Mouse (Mus musculus) heart, adult 8-10 months (tissue): ENCODE data around the gene Acbd6. TPM values are rescaled to one million over a fixed set of nuclear protein-coding genes. Genes with fewer than 3 reads are reported as not detected.

Experiments used
- DNase-seq: peaks from one replicate; pipeline ENCODE4 v3.0.0; 2022; ENCODE audit warnings: low spot score
- total RNA-seq, 4 experiments: library from RNA; stranded (reverse); gene quantifications; 2 replicates each; pipeline ENCODE4 v1.2.4; 2022

Gene Acbd6
- 10 to 100 TPM; 47.2 to 61.5 (median 56.7) TPM for total RNA-seq

DNA sequence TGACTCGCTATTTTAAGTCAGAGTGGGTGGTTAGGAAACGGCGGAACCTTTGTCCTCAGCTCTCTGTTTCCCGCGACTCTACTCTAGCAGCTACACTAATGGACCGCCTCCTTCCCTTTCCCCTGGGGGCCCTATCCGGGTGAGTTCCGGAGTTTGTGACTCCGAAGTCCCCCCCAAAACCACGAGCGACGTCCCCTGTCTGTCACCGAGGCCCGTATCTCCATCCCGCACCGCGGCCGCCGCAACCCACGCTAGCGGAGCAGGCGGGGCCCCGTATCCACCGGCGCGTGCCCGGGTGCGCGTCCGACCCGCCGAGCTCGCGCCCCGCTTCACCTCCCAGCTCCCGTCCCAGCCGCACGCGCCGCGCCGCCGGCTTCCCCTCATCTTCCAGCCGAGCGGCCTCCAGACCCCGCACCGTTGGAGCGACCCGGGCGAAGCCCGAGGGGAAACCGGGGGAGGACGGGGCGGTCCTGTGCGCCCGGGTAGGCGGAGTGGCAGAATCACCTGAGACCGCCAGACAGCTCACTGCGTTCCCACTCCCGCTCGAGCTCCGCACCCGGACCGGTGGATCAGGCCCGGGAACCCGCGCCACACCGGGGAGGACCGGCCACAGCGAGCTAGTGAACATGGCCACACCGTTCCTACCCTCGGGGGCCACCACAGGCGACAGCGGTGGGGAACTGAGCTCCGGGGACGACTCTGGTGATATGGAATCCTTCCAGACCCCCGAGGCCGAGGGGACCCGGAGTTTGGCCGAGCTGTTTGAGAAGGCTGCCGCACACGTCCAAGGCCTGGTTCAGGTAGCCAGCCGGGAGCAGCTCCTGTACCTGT is at the start of gene Acbd6:
Gene Acbd6 (plus strand): TSS at position 109 of the 831 bp plus-strand sequence.
- DNase-seq: peak; percentile 75

DNA sequence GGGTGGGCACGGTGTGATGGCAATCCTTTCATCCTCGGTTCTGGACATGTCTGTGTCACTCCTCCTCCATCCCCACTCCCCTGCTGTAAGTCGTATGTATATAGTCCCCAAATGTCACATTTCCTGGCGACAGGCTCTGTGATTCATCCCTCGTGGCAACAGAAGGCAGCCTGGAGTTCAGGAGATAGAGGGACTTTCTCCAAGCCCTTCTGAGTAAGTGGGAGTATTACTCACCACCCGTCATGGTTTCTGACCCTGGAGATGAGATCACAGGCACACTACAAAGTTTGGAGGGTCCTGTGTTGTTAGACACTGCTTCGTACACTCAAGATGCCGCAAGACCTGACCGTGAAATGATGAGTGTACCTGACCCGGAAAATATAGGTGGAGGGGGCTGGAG is 47.7 kb upstream of the Acbd6 start:
- DNase-seq: no peak

DNA sequence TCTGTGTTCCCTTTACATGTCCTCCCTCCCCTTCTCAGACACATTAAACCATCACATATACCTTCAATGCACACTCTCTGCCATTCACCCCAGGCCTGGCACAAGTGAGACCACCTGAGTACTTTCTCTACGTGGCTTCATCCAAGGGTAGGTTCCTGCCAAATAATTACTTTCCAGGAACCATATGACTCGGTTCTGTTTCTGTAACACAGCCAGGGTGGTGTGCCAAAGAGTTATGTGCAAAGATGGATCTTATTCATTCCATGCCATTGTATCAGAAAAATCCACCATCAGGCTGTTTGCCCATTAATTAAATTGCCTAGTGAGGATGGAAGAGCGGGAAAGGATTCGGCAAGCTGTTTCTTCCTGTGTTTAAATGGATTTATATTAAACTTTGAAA is 42.1 kb upstream of the Acbd6 start:
- no peak for DNase-seq

DNA sequence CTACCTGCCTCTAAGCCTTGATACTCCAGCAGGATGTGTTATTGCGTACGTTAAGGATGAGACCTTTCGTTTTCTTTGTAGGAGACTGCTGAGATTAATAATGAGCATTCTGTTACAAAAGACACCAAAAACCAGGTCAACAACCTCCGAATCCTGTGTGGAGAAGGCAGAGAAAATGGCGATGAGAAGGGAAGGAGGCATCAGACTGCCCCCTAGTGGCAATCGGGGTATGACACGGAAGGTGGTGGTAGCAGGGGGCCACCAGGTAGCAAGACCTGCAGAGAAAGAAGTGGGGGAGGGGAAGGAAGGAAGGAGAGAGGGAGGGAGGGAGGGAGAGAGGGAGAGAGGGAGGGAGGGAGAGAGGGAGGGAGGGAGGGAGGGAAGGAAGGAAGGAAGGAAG is 41.3 kb upstream of the Acbd6 start:
- no peak for DNase-seq

DNA sequence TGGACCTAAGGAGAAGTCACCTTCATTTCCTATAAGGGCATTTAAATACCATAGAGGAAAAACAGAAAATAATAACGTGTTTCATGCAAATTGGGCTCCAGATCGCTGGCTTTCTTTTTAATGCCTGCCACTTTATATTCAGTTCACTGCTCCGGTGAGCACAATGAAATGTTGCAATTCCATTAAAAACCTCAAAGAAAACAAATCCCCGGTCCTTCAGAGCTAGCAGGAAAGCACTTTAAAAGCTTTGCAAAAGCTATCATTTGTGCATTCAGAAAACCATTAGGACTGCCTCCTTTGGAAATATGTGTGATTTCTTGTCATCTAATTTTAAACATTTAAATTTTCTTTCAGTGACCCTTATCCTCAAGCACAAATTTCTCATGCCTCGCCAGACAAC is 40.9 kb upstream of the Acbd6 start:
- DNase-seq: no peak

DNA sequence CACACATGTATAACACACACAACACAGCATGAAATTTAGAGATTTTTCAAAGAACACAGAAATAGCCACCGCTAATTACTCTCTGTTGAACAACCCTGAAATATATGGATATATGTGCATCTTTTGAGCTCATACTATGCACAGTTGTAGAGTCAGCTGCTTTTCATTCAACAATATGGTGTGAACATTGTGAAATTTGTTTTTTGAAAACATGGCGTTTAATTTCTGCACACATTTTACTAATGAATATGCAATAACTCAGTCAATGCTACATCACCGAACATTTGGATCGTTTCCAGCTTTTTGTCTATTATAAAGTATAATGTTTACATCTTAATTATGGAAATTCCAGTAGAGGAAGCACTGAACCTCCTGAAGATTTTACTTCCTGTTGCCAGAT is 37.6 kb upstream of the Acbd6 start:
- DNase-seq: no peak

DNA sequence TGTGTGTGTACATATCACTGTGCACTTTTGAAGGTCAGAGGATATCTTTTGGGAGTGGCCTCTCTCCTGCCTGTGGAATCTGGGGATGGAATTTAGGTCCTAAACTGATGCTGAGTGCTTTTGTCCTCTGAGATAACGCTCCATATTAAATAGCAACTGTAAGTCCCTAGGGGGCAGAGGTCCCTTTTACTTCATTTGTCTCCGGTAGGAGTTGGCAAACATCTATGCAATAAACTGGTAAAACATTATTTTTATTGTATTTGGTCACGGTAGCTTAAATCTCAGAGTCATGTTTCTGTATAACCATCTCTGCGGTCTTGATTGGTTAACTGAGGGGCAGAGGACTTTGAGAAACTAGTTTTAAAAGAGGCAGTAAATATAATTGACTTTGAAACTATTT is 35.4 kb upstream of the Acbd6 start:
- DNase-seq: no peak

DNA sequence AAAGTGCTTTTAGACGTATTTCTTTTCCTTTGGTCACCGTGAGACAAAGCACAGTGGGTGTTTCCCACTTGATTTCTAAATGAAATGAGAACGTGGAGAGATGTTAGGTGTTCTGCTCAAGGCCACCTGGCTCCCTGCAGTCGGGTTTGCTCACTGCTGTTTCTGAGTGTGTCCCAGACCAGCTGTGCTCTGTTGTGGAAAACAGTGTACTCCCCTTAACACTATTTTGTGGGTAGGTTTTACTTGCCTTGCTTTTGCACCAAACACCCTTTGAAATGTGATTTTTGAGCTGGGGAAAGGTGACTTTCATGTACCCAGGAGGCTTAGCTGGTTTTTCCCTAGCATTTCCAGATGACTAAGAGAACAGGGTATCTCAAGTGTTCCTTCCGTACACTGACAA is 31.7 kb upstream of the Acbd6 start:
- no peak for DNase-seq

DNA sequence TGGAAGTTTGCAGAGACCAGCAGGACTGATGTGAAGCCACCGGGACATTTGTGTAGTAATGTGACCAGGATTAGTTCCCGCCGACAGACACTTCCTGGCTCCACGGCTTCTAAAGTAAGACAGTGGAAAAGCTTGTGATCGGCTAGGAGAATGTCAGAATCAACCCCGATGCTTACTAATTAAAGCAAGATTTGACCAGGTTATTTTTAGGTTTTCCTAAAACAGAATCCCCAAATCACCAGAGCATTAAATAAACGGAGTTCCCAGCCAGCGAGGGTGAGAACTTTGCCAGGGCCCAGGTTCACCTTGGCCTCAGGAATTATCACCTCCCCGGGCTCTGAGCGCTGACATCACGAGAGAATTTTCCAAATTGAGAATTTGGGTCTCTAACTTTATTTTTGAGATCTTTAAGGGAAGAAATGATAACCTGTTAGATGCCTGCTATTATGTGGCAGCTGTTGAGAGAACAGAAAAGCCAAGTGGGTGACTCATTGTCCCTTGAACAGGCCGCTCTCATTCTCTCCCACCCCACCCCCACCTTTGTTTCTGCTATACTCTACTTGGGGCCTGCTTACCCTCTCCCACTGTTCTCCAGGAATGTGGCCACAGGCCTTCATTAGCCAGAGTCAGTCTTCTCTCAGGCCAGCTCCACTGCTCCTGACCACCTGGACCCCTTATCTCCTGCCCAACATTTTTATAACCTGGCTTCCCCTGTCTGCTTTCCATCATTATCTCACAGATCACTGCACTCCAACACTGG is 30.7 kb upstream of the Acbd6 start:
- peak; percentile 46 for DNase-seq

DNA sequence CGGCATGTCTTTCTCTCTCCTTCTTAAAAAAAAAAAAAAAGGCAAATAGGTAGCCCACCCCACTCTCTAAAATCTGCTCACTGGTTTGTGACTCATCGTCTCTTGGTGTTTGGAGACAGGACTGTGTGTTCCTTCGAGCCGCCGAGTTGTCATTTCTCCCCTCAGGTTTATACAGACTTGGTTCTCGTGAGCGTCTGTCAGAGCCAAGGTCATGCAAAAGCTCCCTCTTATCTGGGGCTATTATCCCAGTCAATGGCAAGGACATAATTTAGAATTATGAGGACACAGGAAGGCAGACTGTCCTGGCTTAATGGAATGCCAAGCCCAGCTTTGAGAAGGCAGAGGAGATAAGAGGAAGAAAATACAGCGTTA is 30.1 kb upstream of the Acbd6 start:
- DNase-seq: no peak

DNA sequence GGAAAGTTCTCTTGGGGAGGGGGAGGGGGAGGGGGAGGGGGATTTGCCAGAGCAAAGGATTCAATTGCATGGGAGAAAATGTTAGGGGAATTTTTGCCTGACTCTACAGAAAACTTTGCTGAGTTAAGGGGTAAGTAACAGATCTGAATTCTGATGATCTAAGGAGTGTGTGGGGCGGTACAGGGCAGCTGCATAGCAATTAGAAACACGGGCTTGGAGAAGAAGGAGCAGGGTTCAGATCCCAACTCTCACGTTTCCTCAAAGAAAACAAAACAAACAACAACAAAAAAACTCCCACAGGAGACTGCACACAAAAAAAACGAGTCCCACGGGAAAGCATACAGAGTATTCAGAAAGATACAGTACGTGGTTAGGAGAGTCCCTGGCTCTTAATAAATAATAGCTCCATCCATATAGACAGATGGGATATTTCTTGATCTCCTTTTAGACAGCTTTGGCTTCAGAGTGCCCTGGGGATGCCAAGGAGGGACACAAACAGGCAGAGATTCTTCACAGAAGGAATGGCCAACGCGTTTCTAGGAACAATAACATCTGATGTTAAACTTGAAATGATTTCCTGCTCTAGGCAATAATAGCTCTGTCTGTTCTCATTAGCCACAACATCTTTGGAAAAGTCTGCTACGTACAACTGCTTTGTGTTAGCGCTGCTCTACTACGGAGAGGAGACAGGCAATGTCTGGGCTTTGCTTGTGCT is 29.4 kb upstream of the Acbd6 start:
- DNase-seq: no peak

DNA sequence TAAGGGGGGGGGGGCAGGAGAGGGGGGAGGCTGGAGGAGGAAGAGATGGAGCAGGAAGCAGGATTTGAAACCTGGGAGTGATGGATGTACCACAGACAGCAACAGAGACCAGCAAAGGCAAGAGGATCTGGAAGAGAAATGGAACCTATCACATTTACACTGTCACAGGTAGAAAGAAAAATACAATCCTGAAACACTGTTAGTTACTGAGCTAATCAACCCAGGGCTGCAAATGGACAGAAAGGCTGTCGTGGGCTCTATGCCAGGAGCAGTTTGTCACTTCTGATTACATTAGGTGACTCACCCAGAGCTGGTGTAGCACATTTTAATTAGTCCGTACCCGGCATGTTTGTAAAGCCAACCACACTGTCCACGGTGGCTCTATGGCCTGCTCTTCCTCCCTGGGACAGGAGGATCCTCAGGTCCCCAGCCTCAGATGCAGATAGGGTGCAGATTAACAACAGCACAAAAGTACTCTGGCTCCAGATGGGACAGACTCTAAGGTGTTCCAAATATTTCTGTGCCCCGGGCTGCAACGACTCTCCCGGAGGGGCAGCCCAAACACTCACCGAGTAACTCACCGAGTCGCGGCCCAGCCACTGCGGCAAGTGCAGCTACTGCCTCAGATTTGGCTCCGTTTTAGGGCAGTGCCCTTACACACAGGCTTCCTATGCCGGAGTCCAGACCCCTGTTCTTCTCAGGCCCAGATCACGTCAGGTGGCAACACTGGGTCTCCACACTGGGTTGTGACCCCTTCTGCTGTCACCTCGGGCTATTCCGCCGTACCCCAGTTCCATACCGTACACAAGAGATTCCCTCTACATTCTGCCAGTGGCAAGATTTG is 28.6 kb upstream of the Acbd6 start:
- DNase-seq: no peak

DNA sequence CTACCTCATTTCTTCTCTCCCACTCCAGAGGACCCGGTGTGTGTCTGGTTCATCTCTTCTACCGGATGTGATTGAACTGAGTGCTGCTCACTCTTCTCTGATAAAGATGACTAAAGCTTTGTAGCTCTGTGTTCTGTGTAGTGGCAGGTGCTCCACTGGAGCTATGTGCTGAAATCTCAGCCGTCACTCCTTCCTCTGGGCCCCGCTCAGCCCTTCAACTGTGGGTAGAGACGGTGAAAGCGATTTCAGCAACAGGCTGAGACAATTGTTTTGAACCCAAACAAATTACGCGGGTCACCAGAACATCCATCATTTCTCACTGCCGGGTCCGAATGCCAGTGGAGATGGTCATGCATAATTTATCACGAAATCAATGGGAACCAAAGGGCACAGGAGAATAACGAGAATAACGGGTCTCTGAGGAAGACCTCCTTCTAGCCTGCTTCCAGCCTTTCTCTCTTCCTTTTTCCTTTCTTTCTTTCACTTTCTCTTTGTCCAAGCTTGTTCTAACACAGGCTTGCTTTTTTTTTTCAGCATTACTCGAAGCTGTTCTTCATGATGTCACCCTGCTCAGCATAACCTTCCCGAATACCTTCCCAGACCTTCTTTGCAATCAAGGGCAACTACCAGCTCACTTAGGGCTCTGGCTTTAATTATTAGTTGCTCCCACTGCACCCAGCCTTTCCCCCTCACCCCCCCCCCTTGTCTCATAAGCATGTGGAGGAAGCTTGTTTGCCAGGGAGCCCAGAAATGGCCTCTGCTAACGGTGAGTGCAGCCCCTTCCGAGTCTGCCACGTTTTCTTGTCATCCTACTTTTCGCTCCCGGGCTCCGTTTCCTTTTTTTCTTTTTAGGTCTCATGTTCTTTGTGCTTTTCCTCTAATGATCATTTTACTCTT is 27.1 kb upstream of the Acbd6 start:
- DNase-seq: no peak

DNA sequence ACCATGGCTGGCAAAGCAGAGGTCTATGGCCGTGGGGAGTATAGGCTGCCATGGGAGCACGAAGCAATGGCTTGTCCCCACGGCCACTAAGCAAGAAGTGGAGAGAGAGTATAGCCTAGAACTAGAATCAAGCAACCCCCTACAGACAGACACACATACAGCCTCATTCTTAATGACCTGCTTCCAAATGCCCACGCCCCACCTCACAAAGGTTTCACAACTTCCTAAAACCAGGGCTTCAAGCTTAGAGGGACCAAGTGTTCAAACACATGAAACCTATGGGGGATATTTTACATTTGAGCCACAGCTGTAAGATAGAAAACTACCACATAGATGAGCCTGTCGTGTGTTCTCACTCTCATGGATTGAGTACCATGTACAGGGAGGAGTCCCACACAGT is 25.5 kb upstream of the Acbd6 start:
- no peak for DNase-seq

DNA sequence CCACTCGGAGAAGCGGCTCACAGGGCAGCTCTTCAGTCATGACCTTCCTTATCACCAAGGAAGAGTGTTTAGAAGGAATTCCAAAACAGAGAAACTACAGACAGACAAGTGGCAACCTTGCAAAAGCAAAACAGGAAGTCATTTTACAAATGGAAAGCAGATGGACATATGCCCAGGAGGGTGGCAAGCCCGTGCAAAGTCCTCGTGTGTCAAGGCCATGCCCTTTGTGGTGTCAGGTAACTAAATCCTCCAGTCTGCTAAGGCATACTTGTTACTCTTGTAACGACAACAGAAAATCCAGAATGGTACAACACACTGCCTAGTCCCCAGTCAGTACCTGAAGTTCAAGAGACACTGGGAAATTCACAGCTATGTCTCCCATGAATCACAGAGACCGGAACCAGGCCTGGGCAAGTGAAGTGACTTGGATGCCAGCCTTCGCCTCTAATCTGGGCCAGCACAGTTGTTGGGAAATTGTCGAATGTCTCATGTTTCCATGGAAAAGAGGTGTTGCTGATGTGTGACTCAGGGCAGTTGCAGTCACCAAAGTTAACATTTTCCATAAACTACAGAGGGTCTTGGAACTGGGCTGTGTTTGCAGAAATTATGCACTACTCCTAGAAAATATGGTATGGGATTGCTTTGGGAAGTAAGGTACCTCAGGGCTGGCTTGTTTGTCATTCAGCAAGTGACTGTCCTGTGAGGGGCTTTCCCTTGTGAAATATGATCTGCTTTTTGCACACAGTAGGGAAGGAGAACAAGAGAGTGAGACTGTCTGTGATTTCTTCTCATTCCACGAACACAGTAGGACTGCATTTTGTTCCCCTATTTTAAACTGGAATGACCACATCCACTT is 24.9 kb upstream of the Acbd6 start:
- DNase-seq: peak; percentile 48

DNA sequence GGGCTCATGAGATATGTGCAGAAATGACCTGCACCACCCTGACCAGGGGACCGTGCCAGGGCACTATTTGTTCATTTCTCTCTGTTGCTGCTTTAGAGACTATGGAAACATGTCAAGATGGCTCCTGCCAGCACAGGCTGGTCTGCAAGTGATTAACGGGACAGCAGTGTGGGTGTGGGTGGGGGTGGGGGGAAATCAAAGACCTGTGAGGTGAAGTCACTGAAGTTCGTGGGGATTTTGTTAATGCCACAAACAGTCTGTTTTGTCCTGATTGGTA is 24.3 kb upstream of the Acbd6 start:
- no peak for DNase-seq

DNA sequence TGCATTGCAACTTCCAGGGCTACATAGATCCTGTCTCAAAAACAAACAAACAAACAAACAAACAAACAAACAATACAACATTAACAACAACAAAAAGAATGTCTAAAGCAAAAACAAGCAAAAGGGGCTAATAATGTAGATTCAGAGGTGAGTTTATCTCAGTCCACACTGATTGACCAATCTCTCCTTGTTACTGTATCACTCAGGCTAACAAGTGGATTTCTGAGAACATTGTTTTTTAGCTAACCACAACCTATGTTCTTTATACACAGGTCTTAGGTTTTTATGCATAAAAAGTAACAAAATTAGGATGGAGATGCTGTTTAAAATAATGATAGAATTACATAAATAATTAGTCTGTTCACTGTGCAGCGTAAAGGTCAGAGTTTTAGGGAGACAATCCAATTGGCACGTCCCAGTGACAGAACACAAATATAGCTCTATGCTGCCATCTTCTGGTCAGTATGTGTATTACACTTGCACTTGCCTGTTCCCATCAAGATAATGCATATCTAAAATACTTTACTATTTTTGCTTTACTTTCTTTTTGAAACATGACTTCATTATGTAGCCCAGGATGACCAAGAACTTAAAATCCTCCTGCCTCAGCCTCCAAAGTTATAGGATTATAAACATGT is 20.8 kb upstream of the Acbd6 start:
- DNase-seq: peak; percentile 73

DNA sequence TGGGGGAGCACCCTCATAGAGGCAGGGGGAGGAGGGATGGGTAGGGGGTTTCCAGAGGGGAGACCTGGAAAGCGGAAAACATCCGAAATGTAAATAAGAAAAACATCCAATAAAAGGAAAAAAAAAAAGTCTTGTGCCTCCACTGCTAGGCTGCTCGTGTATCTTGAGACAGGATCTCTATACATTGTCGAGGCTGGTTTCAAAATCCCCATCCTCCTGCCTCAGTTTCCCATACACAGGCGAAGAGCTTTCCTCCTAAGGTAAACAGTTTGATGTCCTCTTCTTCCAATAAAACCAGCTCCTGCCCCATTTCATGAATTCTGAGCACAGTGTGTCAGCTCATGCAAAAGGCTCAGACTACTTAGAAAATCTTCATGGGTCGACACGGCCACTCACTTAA is 19.9 kb upstream of the Acbd6 start:
- DNase-seq: no peak

DNA sequence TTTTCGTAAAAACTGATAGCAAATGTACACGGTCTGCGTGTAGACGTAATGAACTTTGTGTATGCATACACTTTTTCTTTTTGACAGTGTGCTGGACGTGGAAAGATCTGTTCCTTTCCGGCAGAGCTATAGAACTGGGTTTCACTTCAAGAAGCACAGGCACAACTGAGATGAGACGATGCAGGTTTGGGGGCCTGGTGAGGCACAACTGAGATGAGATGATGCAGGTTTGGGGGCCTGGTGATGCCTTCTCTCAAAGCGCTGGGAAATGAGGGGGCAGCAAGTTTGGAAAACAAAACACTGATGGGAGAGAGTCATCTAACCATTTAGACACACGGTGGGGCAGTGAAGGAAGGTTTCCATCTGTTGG is 293 bp upstream of the Acbd6 start:
- DNase-seq: no peak
